Mouse (Mus musculus) monocyte, adult 2 months (primary cell): ENCODE data around the gene Faap100.

Experiments
- DNase-seq, 2 experiments: peaks; one replicate each; pipeline ENCODE4 v3.0.0; 2022; ENCODE audit warnings: low spot score in 2 of 2, low read depth in 1 of 2

Gene Faap100

DNA sequence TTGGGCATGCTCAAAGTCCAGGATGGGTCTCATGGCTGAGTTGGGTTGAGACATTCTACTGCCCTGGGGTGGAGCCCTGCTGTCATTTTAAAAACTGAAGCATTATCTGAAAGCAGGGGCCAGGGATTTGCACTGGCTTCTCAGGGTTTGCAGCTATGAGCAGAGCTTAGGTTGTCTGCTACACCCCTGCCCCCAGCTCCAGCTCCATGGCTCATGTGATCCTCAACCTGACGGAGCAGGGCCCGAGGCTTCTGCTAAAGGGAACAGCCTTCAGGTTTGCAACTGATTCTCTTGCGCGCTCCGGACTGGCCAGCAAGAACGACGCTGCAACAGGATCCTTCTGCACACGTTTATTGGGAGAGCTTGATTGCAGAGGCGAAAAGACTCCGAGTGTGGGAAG, 58.4 kb downstream of the Faap100 start:
- DNase-seq = no peak

GRCm38 (mm10) chr11:120319310-120319709, 59.3 kb downstream of the Faap100 start:
- no peak for DNase-seq
